Mouse (Mus musculus): Measurements from ENCODE around the gene Anp32a. TPM values are rescaled to one million over a fixed set of nuclear protein-coding genes. Genes with fewer than 3 reads are reported as not detected.
A peak's percentile ranks its signal among the peaks of the same experiment; 100 is the strongest.

Gene Anp32a
- polyA plus RNA-seq, 1 experiment, result 332 TPM

DNA sequence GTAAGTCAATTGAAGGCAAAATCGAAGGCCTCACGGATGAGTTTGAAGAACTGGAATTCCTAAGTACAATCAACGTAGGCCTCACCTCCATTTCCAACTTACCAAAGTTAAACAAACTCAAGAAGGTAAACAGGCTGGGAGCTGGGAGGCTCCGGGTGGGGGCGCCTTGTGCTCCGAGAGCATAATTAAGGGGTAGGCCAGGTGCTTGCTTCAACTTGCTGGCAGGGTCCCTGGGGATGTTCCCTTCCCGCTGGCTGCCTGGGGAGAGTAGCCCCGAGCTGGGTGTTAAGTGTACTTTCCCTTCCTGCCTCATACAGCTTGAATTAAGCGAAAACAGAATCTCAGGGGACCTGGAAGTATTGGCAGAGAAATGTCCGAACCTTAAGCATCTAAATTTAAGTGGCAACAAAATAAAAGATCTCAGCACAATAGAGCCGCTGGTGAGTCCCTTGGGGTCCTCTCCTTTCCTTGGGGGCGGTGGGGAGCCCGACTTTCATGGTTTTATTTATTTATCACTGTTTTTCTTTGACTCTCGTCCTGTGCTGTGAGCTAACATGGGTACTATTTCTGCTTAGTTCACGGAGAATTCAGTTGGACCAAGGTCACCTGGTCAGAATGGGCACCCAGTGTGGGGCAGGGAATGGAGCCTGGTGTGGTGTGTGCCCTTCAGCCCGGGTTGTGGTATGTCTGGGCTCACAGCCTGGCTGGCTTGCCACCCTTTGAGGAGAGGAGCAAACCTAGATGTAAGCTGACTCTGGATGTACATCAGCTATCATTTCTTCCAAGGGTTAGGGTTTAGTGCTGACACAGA lies 30.9 kb downstream of the Anp32a start:
- no peak for DNase-seq (ENCODE audit: low read depth)
- TF ChIP-seq POLR2A (IDR thresholded peaks at IDR 0.05; ENCODE audit: borderline replicate concordance, extremely low read depth, insufficient read depth, insufficient read length, poor library complexity, severe bottlenecking) (no peak), CTCF (IDR thresholded peaks at IDR 0.05; ENCODE audit: borderline replicate concordance, extremely low read depth, insufficient read depth, insufficient read length) (no peak)

DNA sequence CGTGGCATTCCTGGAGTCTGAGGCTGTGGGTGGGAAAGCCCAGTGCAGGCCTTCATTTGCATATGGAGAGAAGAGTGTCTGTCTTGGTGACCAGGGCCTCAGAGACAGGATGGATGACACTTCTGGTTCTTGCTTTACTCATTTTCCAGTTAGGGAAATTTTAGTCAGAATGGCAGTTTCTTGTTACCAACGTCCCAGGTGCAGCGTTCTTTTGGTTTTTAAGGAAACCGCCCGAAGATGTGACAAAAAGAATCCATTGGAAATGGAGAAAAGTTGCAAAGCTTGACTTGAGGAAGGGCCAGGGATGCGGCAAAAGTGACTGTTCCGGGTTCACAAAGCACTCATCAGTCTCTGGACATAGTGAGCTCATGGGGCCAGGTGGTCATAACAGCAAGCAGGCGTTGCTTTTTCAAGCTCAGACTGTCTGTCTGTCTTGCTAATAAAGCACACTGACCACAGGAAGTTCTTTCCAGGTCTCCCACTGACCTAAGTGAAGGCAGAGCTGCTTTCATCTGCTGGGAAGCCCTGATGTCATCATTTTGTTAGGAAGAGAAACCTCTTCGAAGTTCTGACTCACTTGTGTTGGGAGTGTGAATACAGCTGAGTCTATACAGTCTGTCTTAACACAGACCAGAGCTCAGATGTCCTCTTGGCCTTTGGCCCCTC lies 31.6 kb downstream of the Anp32a start:
- no peak for DNase-seq (ENCODE audit: low read depth)
- TF ChIP-seq CTCF (IDR thresholded peaks at IDR 0.05; ENCODE audit: borderline replicate concordance, extremely low read depth, insufficient read depth, insufficient read length), result no peak
- TF ChIP-seq POLR2A (IDR thresholded peaks at IDR 0.05; ENCODE audit: borderline replicate concordance, extremely low read depth, insufficient read depth, insufficient read length, poor library complexity, severe bottlenecking), result no peak

DNA sequence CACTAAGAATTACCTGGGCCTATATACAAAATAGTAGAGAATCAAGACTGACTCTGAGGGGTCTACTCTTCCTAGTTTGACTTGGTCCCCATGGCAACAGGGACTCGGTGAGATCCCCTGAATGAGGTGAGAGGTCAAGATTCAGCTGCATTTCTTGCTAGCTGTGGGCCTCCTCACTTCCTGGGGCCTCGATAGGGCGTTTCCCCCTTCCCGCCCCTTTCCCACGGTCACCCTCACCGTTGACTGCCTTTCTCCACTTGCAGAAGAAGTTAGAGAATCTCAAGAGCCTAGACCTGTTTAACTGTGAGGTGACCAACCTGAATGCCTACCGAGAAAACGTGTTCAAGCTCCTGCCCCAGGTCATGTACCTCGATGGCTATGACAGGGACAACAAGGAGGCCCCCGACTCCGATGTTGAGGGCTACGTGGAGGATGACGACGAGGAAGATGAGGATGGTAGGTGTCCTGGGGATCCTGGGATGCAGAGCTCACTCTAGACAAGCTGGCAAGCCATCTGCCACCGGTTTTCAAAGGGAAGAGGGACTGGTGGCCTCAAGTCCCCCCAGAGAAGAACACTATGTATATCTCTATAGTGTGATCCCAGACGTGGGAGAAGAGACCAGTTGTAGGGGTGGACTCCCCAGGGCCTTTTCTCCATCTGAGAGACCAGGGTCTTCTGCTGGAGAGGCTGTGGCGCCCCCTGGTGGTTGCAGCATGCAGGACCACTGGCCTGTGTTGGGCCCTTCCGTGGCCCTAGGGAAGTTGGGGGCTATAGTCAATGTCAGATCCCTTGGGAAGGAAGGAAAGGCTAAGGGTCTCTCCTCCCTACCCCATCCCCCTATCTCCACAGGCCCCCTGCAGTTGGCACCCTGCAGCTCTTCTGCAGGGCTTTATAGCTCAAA lies 32.4 kb downstream of the Anp32a start:
- no peak for TF ChIP-seq POLR2A (IDR thresholded peaks at IDR 0.05; ENCODE audit: borderline replicate concordance, extremely low read depth, insufficient read depth, insufficient read length, poor library complexity, severe bottlenecking)
- peak; percentile 72 for TF ChIP-seq CTCF (IDR thresholded peaks at IDR 0.05; ENCODE audit: borderline replicate concordance, extremely low read depth, insufficient read depth, insufficient read length)
- peak; percentile 48 for DNase-seq (ENCODE audit: low read depth)

DNA sequence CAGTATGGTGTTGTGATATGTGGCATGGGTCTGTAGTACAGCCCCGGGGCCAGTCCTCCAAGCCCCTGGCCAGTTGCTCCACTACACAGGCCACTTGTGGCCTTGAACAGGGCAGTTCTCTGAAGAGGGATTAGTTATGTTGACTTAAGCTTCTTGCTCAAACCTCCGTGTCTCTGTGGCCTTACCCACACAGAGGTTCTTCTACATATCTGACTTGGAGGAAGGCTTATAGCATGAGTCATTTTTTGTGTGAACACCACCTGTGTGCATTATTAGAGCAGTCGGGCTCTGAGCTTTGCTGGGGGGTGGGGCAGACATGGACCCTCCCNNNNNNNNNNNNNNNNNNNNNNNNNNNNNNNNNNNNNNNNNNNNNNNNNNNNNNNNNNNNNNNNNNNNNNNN lies 33.2 kb downstream of the Anp32a start:
- DNase-seq (ENCODE audit: low read depth), result no peak
- TF ChIP-seq POLR2A (IDR thresholded peaks at IDR 0.05; ENCODE audit: borderline replicate concordance, extremely low read depth, insufficient read depth, insufficient read length, poor library complexity, severe bottlenecking) (no peak), CTCF (IDR thresholded peaks at IDR 0.05; ENCODE audit: borderline replicate concordance, extremely low read depth, insufficient read depth, insufficient read length) (no peak)

DNA sequence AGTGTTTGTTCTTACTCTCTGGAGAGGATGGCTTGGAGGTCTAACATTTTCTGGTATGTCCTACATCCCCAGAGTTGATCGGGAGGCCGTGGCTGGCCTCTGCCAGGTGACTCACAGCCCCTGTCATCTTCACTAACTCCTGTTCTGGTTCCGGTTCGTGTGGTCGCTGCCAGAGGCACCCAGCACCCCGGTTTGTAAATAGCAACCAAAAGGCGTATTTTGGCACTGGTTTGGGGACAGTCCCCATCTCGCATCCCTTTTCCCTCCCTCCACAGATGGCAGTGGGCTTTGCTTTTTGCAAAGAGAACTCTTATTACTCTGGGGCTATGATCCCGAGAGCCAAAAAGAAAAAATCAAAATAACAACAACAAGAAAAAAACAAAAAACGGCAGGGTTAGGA lies 36.8 kb downstream of the Anp32a start:
- DNase-seq (ENCODE audit: low read depth), result no peak
- TF ChIP-seq CTCF (IDR thresholded peaks at IDR 0.05; ENCODE audit: borderline replicate concordance, extremely low read depth, insufficient read depth, insufficient read length) (no peak), POLR2A (IDR thresholded peaks at IDR 0.05; ENCODE audit: borderline replicate concordance, extremely low read depth, insufficient read depth, insufficient read length, poor library complexity, severe bottlenecking) (no peak)

DNA sequence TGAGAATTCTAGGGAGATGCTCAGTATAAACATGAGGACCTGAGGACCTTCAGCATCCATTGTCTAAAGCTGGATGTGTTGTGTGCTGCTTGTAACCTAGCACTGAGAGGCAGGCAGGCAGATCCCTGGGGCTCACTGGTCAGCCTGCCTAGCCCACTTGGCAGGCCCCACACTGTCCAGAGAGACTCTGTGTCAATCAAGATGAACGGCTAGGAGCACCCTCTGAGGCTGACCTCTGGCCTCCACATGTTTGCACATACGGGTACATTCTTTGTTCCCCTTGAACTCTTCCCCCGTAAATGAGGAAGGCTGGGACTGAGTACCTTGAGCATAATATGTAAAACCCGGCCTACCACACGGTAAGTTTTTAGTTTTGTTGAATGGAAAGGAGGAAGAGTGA lies 39.3 kb downstream of the Anp32a start:
- no peak for DNase-seq (ENCODE audit: low read depth)
- TF ChIP-seq CTCF (IDR thresholded peaks at IDR 0.05; ENCODE audit: borderline replicate concordance, extremely low read depth, insufficient read depth, insufficient read length), result no peak
- no peak for TF ChIP-seq POLR2A (IDR thresholded peaks at IDR 0.05; ENCODE audit: borderline replicate concordance, extremely low read depth, insufficient read depth, insufficient read length, poor library complexity, severe bottlenecking)

DNA sequence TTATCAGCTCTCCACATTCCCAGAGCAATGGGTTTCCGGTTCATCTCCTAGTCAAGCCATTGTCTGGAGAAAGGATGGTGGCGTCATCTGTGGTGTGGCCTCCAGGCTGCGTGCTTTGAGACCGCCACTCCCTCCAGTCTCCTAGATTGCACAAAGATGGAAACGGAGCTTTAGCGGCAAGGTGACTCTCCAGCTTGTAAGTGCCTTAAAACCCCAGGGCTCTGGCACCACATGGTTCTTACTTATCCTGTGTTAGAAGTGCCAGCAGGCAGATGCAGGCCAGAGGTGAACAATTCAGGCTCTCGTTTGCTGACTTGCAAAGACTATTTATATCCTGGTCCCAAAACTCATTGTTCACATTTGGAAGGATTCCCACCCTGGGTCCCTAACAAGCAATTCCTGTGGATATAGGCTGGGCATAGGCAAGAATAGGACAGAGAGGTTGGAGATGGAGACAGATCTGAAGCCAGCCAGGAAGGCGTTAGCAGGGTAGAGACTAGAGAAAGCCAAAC lies 40.4 kb downstream of the Anp32a start:
- TF ChIP-seq POLR2A (IDR thresholded peaks at IDR 0.05; ENCODE audit: borderline replicate concordance, extremely low read depth, insufficient read depth, insufficient read length, poor library complexity, severe bottlenecking), result no peak
- no peak for TF ChIP-seq CTCF (IDR thresholded peaks at IDR 0.05; ENCODE audit: borderline replicate concordance, extremely low read depth, insufficient read depth, insufficient read length)
- DNase-seq (ENCODE audit: low read depth), result peak; percentile 30

DNA sequence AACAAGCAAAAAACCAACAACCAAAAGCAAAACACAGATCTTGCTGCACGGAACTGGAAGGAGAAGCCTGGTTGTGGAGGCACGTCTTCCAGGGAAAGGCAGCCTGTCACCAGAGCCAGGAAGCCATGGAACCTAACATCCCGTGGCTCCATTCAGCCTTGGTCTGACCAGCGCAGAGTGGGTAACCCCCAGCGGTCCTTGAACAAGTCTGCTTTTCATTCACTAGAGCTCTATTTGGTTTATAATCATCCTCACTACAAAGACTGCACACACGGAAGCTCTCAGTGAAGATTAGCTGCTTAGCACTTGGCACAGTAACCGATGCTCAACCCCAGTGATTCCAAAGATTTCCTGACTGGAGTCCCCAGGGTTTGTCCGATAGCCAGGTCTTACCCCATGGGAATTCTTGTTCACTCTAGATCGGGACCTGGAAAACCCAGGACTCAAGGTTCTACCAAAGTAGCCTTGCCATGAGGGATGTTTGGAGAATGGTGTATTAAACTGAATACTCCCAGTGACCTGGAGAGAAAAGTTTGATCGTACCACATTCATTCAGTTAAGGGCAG lies 41.5 kb downstream of the Anp32a start:
- TF ChIP-seq POLR2A (IDR thresholded peaks at IDR 0.05; ENCODE audit: borderline replicate concordance, extremely low read depth, insufficient read depth, insufficient read length, poor library complexity, severe bottlenecking), result no peak
- TF ChIP-seq CTCF (IDR thresholded peaks at IDR 0.05; ENCODE audit: borderline replicate concordance, extremely low read depth, insufficient read depth, insufficient read length), result no peak
- peak; percentile 48 for DNase-seq (ENCODE audit: low read depth)

DNA sequence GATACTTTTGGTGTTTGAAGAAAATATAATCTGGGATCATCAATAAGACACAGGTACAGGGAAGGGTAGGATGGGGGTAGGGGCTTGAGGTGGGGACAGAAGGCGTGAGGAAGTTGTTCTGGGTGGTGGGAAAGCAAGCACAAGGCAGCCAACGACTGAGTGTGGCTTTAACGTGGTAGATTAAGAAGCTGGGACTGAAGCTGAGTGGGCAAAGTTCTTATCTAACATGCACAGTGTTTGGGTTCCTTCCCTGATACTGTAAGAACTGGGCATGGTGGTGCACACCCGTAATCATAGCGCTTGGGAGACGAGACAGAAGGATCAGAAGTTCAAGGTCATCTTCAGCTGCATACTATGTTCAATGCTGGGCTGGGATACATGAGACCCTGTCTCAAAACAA lies 44.0 kb downstream of the Anp32a start:
- TF ChIP-seq CTCF (IDR thresholded peaks at IDR 0.05; ENCODE audit: borderline replicate concordance, extremely low read depth, insufficient read depth, insufficient read length) (no peak), POLR2A (IDR thresholded peaks at IDR 0.05; ENCODE audit: borderline replicate concordance, extremely low read depth, insufficient read depth, insufficient read length, poor library complexity, severe bottlenecking) (no peak)

DNA sequence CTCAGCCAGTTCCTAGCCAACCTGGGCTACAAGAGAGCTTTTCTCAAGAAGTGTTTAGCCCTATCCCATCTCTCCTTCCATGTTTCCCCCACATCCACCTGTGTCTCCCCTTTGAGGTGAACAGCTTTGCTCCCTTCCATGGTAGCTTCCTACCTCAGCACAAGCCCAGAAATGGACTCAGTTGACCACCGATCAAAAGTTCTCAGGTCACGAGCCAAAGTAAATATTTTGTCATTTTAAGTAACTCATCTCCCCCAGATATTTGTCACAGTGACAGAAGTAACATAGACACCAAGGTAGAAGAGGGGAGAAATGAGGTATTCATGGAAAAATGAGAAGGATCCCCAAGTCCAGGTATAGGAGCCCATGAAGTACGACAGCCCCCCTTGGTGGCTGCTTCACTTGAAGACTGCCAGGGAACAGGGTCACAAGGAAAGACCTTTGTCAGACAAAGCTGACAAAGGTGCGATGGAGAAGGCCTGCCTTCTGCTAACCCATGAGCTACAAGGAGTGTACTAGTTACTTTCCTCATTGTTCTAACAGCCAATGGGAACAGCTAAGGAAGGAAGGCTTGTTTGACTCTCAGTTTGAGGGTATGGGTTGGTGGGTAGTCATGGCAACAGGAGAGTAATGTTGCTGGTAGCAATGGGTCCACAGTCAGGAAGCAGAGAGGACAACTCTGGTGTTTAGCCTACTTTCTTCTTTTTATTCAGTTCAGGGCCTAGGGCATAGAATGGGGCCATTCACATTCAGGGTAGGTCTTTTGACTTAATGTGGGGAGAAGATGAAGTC lies 44.8 kb downstream of the Anp32a start:
- DNase-seq (ENCODE audit: low read depth), result no peak
- TF ChIP-seq CTCF (IDR thresholded peaks at IDR 0.05; ENCODE audit: borderline replicate concordance, extremely low read depth, insufficient read depth, insufficient read length) (no peak), POLR2A (IDR thresholded peaks at IDR 0.05; ENCODE audit: borderline replicate concordance, extremely low read depth, insufficient read depth, insufficient read length, poor library complexity, severe bottlenecking) (no peak)

More for the DNA sequence above, 44.0 kb downstream of the Anp32a start:
- no peak for DNase-seq (ENCODE audit: low read depth)

Measured in brain, embryonic 14.5 days (tissue).